In genomic region chr2:65113191-65113590, GRCm38 (mm10) we compare ENCODE assay signal across 21 mouse cellular contexts.
DNase-seq lines count a peak whose midpoint lies in the region; ATAC-seq and TF ChIP-seq lines count a peak whose summit lies in the region.
"Had no signal": no experiment of that assay in that cellular context is flagged by ENCODE, and none has a peak within 500 bp of the region (broad histone marks: within the 10 kb centered on the region; RNA-seq: fewer than 3 reads in every experiment).

No protein-coding gene starts in this region.

- H3K4me2 ChIP-seq in lung, postnatal 0 days (replicated peaks; ENCODE audit: low read depth, low read length): no peak overlapping the region
- H3K4me2 ChIP-seq: embryonic facial prominence, embryonic 13.5 days; forebrain, embryonic 12.5 days; hindbrain, embryonic 14.5 days had no signal

- peak; percentile 89 for ATAC-seq in lung, postnatal 0 days
- ATAC-seq: forebrain, embryonic 16.5 days had no signal

- peak; percentile 66; the same call in 1 of the 2 replicates for TF ChIP-seq EP300 in lung, postnatal 0 days (IDR thresholded peaks at IDR 0.05)

- H3K27ac ChIP-seq in lung, postnatal 0 days (ENCODE audit: low read length): no peak overlapping the region
- H3K27ac ChIP-seq: embryonic facial prominence, embryonic 13.5 days; forebrain, embryonic 12.5 days; gastrocnemius, adult 2 months; heart, embryonic 10.5 days; hindbrain, embryonic 10.5 days; hindbrain, embryonic 14.5 days had no signal

- H3K27me3 ChIP-seq in lung, postnatal 0 days (replicated peaks; ENCODE audit: insufficient read depth, low read length): no peaks in the 10 kb centered on the region
- H3K27me3 ChIP-seq: embryonic facial prominence, embryonic 13.5 days; forebrain, embryonic 12.5 days had no signal

- H3K4me3 ChIP-seq in lung, adult 2 months (replicated peaks; ENCODE audit: extremely low read depth, low read depth, low read length): no peak overlapping the region
- H3K4me3 ChIP-seq in lung, postnatal 0 days (ENCODE audit: low read depth, low read length): no peak overlapping the region
- H3K4me3 ChIP-seq: embryonic facial prominence, embryonic 13.5 days; forebrain, embryonic 12.5 days; gastrocnemius, adult 2 months; heart, embryonic 10.5 days; hindbrain, embryonic 10.5 days had no signal

- no peak for TF ChIP-seq POLR2A in lung, adult 2 months (IDR thresholded peaks at IDR 0.05; ENCODE audit: borderline replicate concordance, extremely low read depth, low read depth, low read length)

- WGBS in lung, adult 2 months: 55% methylated on average over 4 of the region's 4 CpGs
- WGBS in lung, postnatal 0 days: 57% methylated on average over 4 of the region's 4 CpGs

- DNase-seq in lung, adult 18-20 months: peak; percentile 67 to 74
- DNase-seq in lung, postnatal 14 days: no peak
- peak; percentile 25 for DNase-seq in lung, adult 2 months
- DNase-seq in lung, postnatal 0 days (ENCODE audit: low spot score): peak; percentile 74
- peak; percentile 22 to 38 for DNase-seq in lung, postnatal 4 days
- DNase-seq in frontal cortex, postnatal 14 days (ENCODE audit: low spot score in 2 of 2): no peak
- DNase-seq in urinary bladder, postnatal 10 days (ENCODE audit: low spot score): no peak
- DNase-seq: adrenal gland, adult 8-10 months; cerebellum, adult 18-20 months; cerebellum, adult 9-11 months; cerebellum, postnatal 36 days; gastrocnemius, adult 2 months; gastrocnemius, postnatal 25 days; heart, adult 18-20 months; heart, postnatal 14 days had no signal

- no peak for TF ChIP-seq CTCF in lung, adult 2 months (IDR thresholded peaks at IDR 0.05; ENCODE audit: insufficient read depth, low read length)
- TF ChIP-seq CTCF in lung, postnatal 0 days (IDR thresholded peaks at IDR 0.05): no peak

- H3K36me3 ChIP-seq in lung, postnatal 0 days (ENCODE audit: insufficient read depth, low read length): no peaks in the 10 kb centered on the region
- H3K36me3 ChIP-seq: embryonic facial prominence, embryonic 13.5 days; forebrain, embryonic 12.5 days; heart, embryonic 10.5 days; hindbrain, embryonic 10.5 days had no signal

- H3K9ac ChIP-seq in lung, postnatal 0 days (replicated peaks; ENCODE audit: low read depth): no peak overlapping the region
- H3K9ac ChIP-seq: embryonic facial prominence, embryonic 13.5 days; forebrain, embryonic 12.5 days; hindbrain, embryonic 14.5 days had no signal

- H3K4me1 ChIP-seq in lung, adult 2 months (ENCODE audit: control insufficient read depth, insufficient read depth, low read length): peaks cover 9% of the 10 kb centered on the region
- no peaks in the 10 kb centered on the region for H3K4me1 ChIP-seq in lung, postnatal 0 days (ENCODE audit: insufficient read depth, low read depth, low read length)
- H3K4me1 ChIP-seq: embryonic facial prominence, embryonic 13.5 days; forebrain, embryonic 12.5 days; hindbrain, embryonic 10.5 days had no signal

- H3K9me3 ChIP-seq in lung, postnatal 0 days (ENCODE audit: low read length): no peaks in the 10 kb centered on the region
- H3K9me3 ChIP-seq: embryonic facial prominence, embryonic 13.5 days; forebrain, embryonic 12.5 days; heart, embryonic 10.5 days; hindbrain, embryonic 10.5 days had no signal

Comparison
In these comparisons a context has a peak if more than half of its experiments do, and no peak if none do; other contexts are left out.
1. DNase-seq: peak in lung, adult 18-20 months (2 of 2), lung, adult 2 months (single experiment), lung, postnatal 0 days (single experiment) and lung, postnatal 4 days (2 of 2); none in lung, postnatal 14 days (single experiment), frontal cortex, postnatal 14 days (0 of 2) and urinary bladder, postnatal 10 days (single experiment).